Mouse (Mus musculus): ENCODE results near the gene Olfr194.

DNA sequence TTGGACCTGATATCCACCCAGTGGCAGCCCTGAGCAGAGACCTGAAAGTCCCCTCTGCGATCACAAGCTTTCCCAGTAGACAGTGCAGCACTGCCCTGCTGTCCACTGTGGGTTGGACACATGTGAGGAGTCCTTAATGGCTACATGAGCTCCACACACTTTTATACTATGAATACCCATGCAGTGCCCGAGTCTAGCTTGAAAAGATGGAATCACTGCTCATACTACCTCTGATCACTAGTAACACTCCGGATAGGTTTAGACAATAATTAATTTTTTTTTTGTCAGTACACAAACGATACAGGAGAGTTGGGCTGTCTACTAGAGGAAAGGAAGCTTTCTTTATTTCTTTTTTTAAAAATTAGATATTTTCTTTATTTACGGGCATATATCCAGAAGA, 43.0 kb downstream of the Olfr194 start, which contains the start of gene Olfr190:
- no peak for TF ChIP-seq CTCF (IDR thresholded peaks at IDR 0.05 in 2 of 3, conservative IDR thresholded peaks at IDR 0.05 in 1 of 3; ENCODE audit: control insufficient read depth in 1 of 3, insufficient read depth in 1 of 3, low read depth in 2 of 3, low read length in 3 of 3, poor library complexity in 1 of 3, severe bottlenecking in 1 of 3)
- TF ChIP-seq POLR2A (IDR thresholded peaks at IDR 0.05; ENCODE audit: control insufficient read depth in 1 of 2, insufficient read depth in 1 of 2, low read depth in 1 of 2, low read length in 2 of 2, poor library complexity in 1 of 2): no peak
- TF ChIP-seq JUND (IDR thresholded peaks at IDR 0.05; ENCODE audit: low read depth, low read length): no peak
- TF ChIP-seq MAFK (IDR thresholded peaks at IDR 0.05; ENCODE audit: borderline replicate concordance, low read depth, low read length): no peak
- TF ChIP-seq USF1 (IDR thresholded peaks at IDR 0.05; ENCODE audit: low read depth, low read length): no peak
- TF ChIP-seq BHLHE40 (IDR thresholded peaks at IDR 0.05; ENCODE audit: borderline replicate concordance, low read depth, low read length): no peak
- no peak for TF ChIP-seq POLR2AphosphoS2 (IDR thresholded peaks at IDR 0.05; ENCODE audit: low read length)
